Mouse (Mus musculus) liver, embryonic 18 days (tissue): ENCODE results near the gene Psen1. TPM values are rescaled to one million over a fixed set of nuclear protein-coding genes. Genes with fewer than 3 reads are reported as not detected.

Source experiments
- polyA plus RNA-seq: library from polyadenylated mRNA; depleted of rRNA; stranded (reverse); fragments of >200 nt; gene quantifications from 2 replicates; pipeline ENCODE4 v1.2.3, GENCODE M21; 2012; rRNA removed

Gene Psen1
- polyA plus RNA-seq: 8.6 and 8.7 TPM in 2 replicates

GRCm38 (mm10) chr12:83687934-83688315, at the start of gene Psen1:
Psen1 (plus strand) TSS chr12:83688152.

DNA sequence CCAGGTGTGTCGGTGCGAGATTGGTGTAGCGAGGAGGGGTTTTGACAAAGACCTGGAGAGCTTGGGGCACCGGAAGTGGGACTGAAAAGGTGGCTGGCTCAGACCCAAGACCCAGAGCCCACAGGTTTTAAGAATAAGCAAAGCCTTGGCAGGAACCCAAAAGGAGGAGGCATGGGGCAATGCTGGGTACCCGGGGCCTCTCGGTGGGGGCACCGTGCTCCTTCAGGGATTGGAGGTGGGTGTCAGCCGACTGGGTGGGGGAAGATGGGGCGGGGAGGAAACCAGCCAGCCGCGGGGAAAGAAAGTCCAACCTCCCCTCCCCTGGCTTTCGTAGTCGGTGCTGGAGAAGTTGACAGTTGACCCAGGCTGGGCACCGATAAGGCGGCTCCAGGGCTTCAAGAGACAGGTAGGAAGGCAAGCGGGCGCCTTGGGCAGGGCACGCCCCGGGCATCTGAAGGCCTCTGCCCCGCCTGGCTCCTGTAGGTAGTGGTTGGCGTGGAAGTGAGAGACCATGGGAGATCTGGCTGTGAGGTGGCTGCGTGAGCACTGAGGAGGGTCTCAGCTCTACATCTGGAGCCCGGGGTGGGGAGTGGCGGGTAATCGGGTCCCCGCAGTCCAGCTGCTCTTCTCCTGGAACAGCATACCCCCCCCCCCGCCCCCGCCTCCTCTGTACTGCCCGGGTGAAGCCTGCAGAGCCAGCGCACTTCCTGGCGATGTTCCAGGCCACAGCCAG, 75.5 kb downstream of the Psen1 start, which contains the start of gene Papln:
TSS of gene Papln (plus strand) at position 324 of the 733 bp plus-strand sequence.

Other genes with a start within 250 kb of the Psen1 start
- 3.1 and 3.7 TPM in 2 replicates for gene Dpf3, start 200.4 kb upstream of the Psen1 start, polyA plus RNA-seq
- 16.7 and 23.8 TPM in 2 replicates for gene Dcaf4, start 167.7 kb upstream of the Psen1 start, polyA plus RNA-seq
- gene Zfyve1, start 90.9 kb upstream of the Psen1 start, polyA plus RNA-seq: 12.0 and 12.8 TPM in 2 replicates
- 45.3 and 53.6 TPM in 2 replicates for gene Rbm25, start 56.9 kb upstream of the Psen1 start, polyA plus RNA-seq
- 3.3 and 3.9 TPM in 2 replicates for gene Papln, start 75.5 kb downstream of the Psen1 start, polyA plus RNA-seq
- gene Numb, start 233.8 kb downstream of the Psen1 start, polyA plus RNA-seq: 19.6 and 24.3 TPM in 2 replicates